Mouse (Mus musculus) CH12.LX (cell line): Measurements from ENCODE around the gene Stk10. TPM values are rescaled to one million over a fixed set of nuclear protein-coding genes. Genes with fewer than 3 reads are reported as not detected.
A peak's percentile ranks its signal among the peaks of the same experiment; 100 is the strongest.

Experiments used
- DNase-seq: peaks from one replicate; pipeline ENCODE4 v3.0.0-alpha.2; 2013; ENCODE audit errors: extremely low read depth
- H3K27ac ChIP-seq: 2 replicates; pipeline ENCODE4 v1.5.1; 2012; ENCODE audit warnings: low read depth, mild to moderate bottlenecking, control low read depth, moderate library complexity; ENCODE audit not compliant: insufficient read depth
- H3K27me3 ChIP-seq: replicated peaks from 2 replicates; pipeline ENCODE3; 2012; ENCODE audit warnings: inconsistent platforms
- H3K36me3 ChIP-seq, 2 experiments: replicated peaks in 1 of 2; 2 replicates each; pipeline versions ENCODE3 to v1.6.1; 2012; ENCODE audit warnings: inconsistent platforms in 1 of 2, low read length in 1 of 2, mild to moderate bottlenecking in 1 of 2, mixed read lengths in 1 of 2, moderate library complexity in 1 of 2; ENCODE audit not compliant: control insufficient read depth in 1 of 2, insufficient read depth in 1 of 2
- H3K4me1 ChIP-seq, 2 experiments: 2 replicates each; pipeline ENCODE4 v1.6.1; 2012; ENCODE audit warnings: inconsistent platforms in 1 of 2, moderate library complexity in 1 of 2; ENCODE audit not compliant: insufficient read depth in 2 of 2, control insufficient read depth in 1 of 2
- H3K4me2 ChIP-seq: 2 replicates; pipeline ENCODE4 v1.6.1; 2012; ENCODE audit warnings: low read depth, mild to moderate bottlenecking, control low read depth; ENCODE audit not compliant: poor library complexity, insufficient read depth, severe bottlenecking
- H3K4me3 ChIP-seq, 3 experiments: fragments of 150-350 bp in 1 of 3; sonication (generic) in 1 of 3; replicated peaks in 1 of 3; 2 replicates each; pipeline versions ENCODE3 to v1.5.1; 2011 to 2012; ENCODE audit warnings: low read depth in 2 of 3, low read length in 2 of 3, mild to moderate bottlenecking in 2 of 3, moderate library complexity in 2 of 3, control low read depth in 1 of 3, improper control_type of control experiment in 1 of 3, inconsistent platforms in 1 of 3, mixed read lengths in 1 of 3; ENCODE audit not compliant: poor library complexity in 1 of 3
- H3K79me2 ChIP-seq: replicated peaks from 2 replicates; pipeline ENCODE4 v1.6.1; 2012; ENCODE audit warnings: mild to moderate bottlenecking, moderate library complexity; ENCODE audit not compliant: control insufficient read depth, poor library complexity, insufficient read depth, severe bottlenecking; ENCODE audit errors: extremely low read depth
- H3K9ac ChIP-seq: 2 replicates; pipeline ENCODE4 v1.6.1; 2012; ENCODE audit warnings: low read depth, mild to moderate bottlenecking, control low read depth, moderate library complexity; ENCODE audit not compliant: insufficient read depth
- H3K9me3 ChIP-seq: replicated peaks from 2 replicates; pipeline ENCODE3; 2012; ENCODE audit warnings: low read length, inconsistent platforms, mixed read lengths
- BHLHE40 ChIP-seq: IDR thresholded peaks from 2 replicates; pipeline ENCODE4 v1.6.1; 2011; ENCODE audit warnings: mild to moderate bottlenecking, low read depth, low read length, improper control_type of control experiment
- CHD1 ChIP-seq: IDR thresholded peaks from 2 replicates; pipeline ENCODE4 v1.6.1; 2012; ENCODE audit warnings: low read depth, low read length, improper control_type of control experiment, inconsistent platforms
- CHD2 ChIP-seq: IDR thresholded peaks from 2 replicates; pipeline ENCODE4 v1.6.1; 2011; ENCODE audit warnings: low read length, improper control_type of control experiment
- CTCF ChIP-seq, 2 experiments: IDR thresholded peaks in 1 of 2; conservative IDR thresholded peaks in 1 of 2; 2 replicates each; pipeline ENCODE4 v1.5.1; 2011 to 2012; ENCODE audit warnings: low read depth in 2 of 2, low read length in 2 of 2, improper control_type of control experiment in 1 of 2, inconsistent platforms in 1 of 2, mild to moderate bottlenecking in 1 of 2, moderate library complexity in 1 of 2
- E2F4 ChIP-seq: IDR thresholded peaks from 2 replicates; pipeline ENCODE4 v1.6.1; 2011; ENCODE audit warnings: low read depth, low read length, improper control_type of control experiment; ENCODE audit not compliant: insufficient replicate concordance
- ELF1 ChIP-seq: IDR thresholded peaks from 2 replicates; pipeline ENCODE4 v1.6.1; 2014; ENCODE audit warnings: low read depth, mild to moderate bottlenecking, inconsistent platforms, low read length, improper control_type of control experiment
- EP300 ChIP-seq: IDR thresholded peaks from 2 replicates; pipeline ENCODE4 v1.6.1; 2011; ENCODE audit warnings: low read length, improper control_type of control experiment
- ETS1 ChIP-seq: conservative IDR thresholded peaks from 2 replicates; pipeline ENCODE4 v1.6.1; 2012; ENCODE audit warnings: low read depth, mild to moderate bottlenecking, inconsistent platforms, low read length, improper control_type of control experiment, moderate library complexity
- GABPA ChIP-seq: IDR thresholded peaks from 2 replicates; pipeline ENCODE4 v1.6.1; 2012; ENCODE audit warnings: low read depth, low read length, improper control_type of control experiment, inconsistent platforms; ENCODE audit not compliant: insufficient replicate concordance
- HCFC1 ChIP-seq: IDR thresholded peaks from 2 replicates; pipeline ENCODE4 v1.6.1; 2012; ENCODE audit warnings: low read depth, mild to moderate bottlenecking, inconsistent platforms, low read length, improper control_type of control experiment
- IRF4 ChIP-seq: IDR thresholded peaks from 2 replicates; pipeline ENCODE4 v1.6.1; 2014; ENCODE audit warnings: low read depth, mild to moderate bottlenecking, inconsistent platforms, low read length, improper control_type of control experiment
- JUN ChIP-seq: IDR thresholded peaks from 2 replicates; pipeline ENCODE4 v1.6.1; 2011; ENCODE audit warnings: low read depth, mild to moderate bottlenecking, low read length, improper control_type of control experiment, moderate library complexity; ENCODE audit not compliant: insufficient read depth
- JUND ChIP-seq: conservative IDR thresholded peaks from 2 replicates; pipeline ENCODE4 v1.6.1; 2011; ENCODE audit warnings: low read depth, low read length, improper control_type of control experiment
- KAT2A ChIP-seq: IDR thresholded peaks from 2 replicates; pipeline ENCODE4 v1.6.1; 2012; ENCODE audit warnings: low read length, improper control_type of control experiment, inconsistent platforms; ENCODE audit not compliant: insufficient replicate concordance
- MAFK ChIP-seq: IDR thresholded peaks from 2 replicates; pipeline ENCODE4 v1.6.1; 2011; ENCODE audit warnings: low read length, improper control_type of control experiment; ENCODE audit not compliant: insufficient replicate concordance
- MAX ChIP-seq: IDR thresholded peaks from 2 replicates; pipeline ENCODE4 v1.6.1; 2011; ENCODE audit warnings: low read length, improper control_type of control experiment
- MAZ ChIP-seq: IDR thresholded peaks from 2 replicates; pipeline ENCODE4 v1.6.1; 2012; ENCODE audit warnings: low read depth, mild to moderate bottlenecking, inconsistent platforms, low read length, improper control_type of control experiment, moderate library complexity
- MEF2A ChIP-seq: IDR thresholded peaks from 2 replicates; pipeline ENCODE4 v1.6.1; 2014; ENCODE audit warnings: low read depth, mild to moderate bottlenecking, inconsistent platforms, low read length, improper control_type of control experiment, borderline replicate concordance
- MXI1 ChIP-seq: IDR thresholded peaks from 2 replicates; pipeline ENCODE4 v1.6.1; 2011; ENCODE audit warnings: mild to moderate bottlenecking, low read depth, low read length, improper control_type of control experiment
- MYC ChIP-seq: IDR thresholded peaks from 2 replicates; pipeline ENCODE4 v1.6.1; 2011; ENCODE audit warnings: low read depth, mild to moderate bottlenecking, improper control_type of control experiment, low read length
- NELFE ChIP-seq: IDR thresholded peaks from 2 replicates; pipeline ENCODE4 v1.6.1; 2011; ENCODE audit warnings: low read depth, low read length, improper control_type of control experiment
- NRF1 ChIP-seq: IDR thresholded peaks from 2 replicates; pipeline ENCODE4 v1.6.1; 2014; ENCODE audit warnings: low read depth, mild to moderate bottlenecking, inconsistent platforms, low read length, improper control_type of control experiment, moderate library complexity
- PAX5 ChIP-seq: IDR thresholded peaks from 2 replicates; pipeline ENCODE4 v1.6.1; 2012; ENCODE audit warnings: low read length, inconsistent platforms, mixed read lengths
- POLR2A ChIP-seq: IDR thresholded peaks from 2 replicates; pipeline ENCODE4 v1.6.1; 2011; ENCODE audit warnings: low read depth, mild to moderate bottlenecking, improper control_type of control experiment, low read length
- POLR2AphosphoS2 ChIP-seq: IDR thresholded peaks from 2 replicates; pipeline ENCODE4 v1.6.1; 2011; ENCODE audit warnings: low read depth, low read length, improper control_type of control experiment
- RAD21 ChIP-seq: IDR thresholded peaks from 2 replicates; pipeline ENCODE4 v1.6.1; 2011; ENCODE audit warnings: low read depth, mild to moderate bottlenecking, low read length, improper control_type of control experiment, moderate library complexity
- RCOR1 ChIP-seq: conservative IDR thresholded peaks from 2 replicates; pipeline ENCODE4 v1.6.1; 2012; ENCODE audit warnings: low read depth, mild to moderate bottlenecking, inconsistent platforms, low read length, improper control_type of control experiment
- SIN3A ChIP-seq: IDR thresholded peaks from 2 replicates; pipeline ENCODE4 v1.6.1; 2012; ENCODE audit warnings: low read length, improper control_type of control experiment, inconsistent platforms
- SMC3 ChIP-seq: IDR thresholded peaks from 2 replicates; pipeline ENCODE4 v1.6.1; 2011; ENCODE audit warnings: low read depth, low read length, improper control_type of control experiment
- TBP ChIP-seq: conservative IDR thresholded peaks from 2 replicates; pipeline ENCODE4 v1.6.1; 2011; ENCODE audit warnings: low read depth, low read length, improper control_type of control experiment
- TCF12 ChIP-seq: IDR thresholded peaks from 2 replicates; pipeline ENCODE4 v1.6.1; 2014; ENCODE audit warnings: low read depth, mild to moderate bottlenecking, inconsistent platforms, low read length, improper control_type of control experiment
- UBTF ChIP-seq: IDR thresholded peaks from 2 replicates; pipeline ENCODE4 v1.6.1; 2012; ENCODE audit warnings: low read depth, mild to moderate bottlenecking, inconsistent platforms, low read length, improper control_type of control experiment, moderate library complexity
- USF1 ChIP-seq: IDR thresholded peaks from 2 replicates; pipeline ENCODE4 v1.6.1; 2014; ENCODE audit warnings: low read depth, mild to moderate bottlenecking, inconsistent platforms, low read length, improper control_type of control experiment
- USF2 ChIP-seq: conservative IDR thresholded peaks from 2 replicates; pipeline ENCODE4 v1.6.1; 2011; ENCODE audit warnings: low read depth, low read length, improper control_type of control experiment
- ZC3H11A ChIP-seq: IDR thresholded peaks from 2 replicates; pipeline ENCODE4 v1.6.1; 2012; ENCODE audit warnings: low read depth, mild to moderate bottlenecking, inconsistent platforms, low read length, improper control_type of control experiment
- ZKSCAN1 ChIP-seq: IDR thresholded peaks from 2 replicates; pipeline ENCODE4 v1.6.1; 2012; ENCODE audit warnings: low read depth, inconsistent platforms, low read length, improper control_type of control experiment, borderline replicate concordance
- ZMIZ1 ChIP-seq: IDR thresholded peaks from 2 replicates; pipeline ENCODE4 v1.6.1; 2012; ENCODE audit warnings: low read depth, mild to moderate bottlenecking, inconsistent platforms, low read length, improper control_type of control experiment
- ZNF384 ChIP-seq: IDR thresholded peaks from 2 replicates; pipeline ENCODE4 v1.6.1; 2012; ENCODE audit warnings: low read depth, low read length, improper control_type of control experiment, inconsistent platforms
- dilution Hi-C: fragments of 300-500 bp; cut with MboI; formaldehyde crosslinking; loops from 2 replicates; pipeline ENCODE4 v1.14.3; 2020; ENCODE audit warnings: low sequenced_read_pairs; ENCODE audit not compliant: extremely low pct_unique_long_range_greater_than_20kb, extremely low pct_ligation_motif_present
- in situ Hi-C: fragments of 300-500 bp; cut with MboI; formaldehyde crosslinking; loops from 3 replicates; pipeline ENCODE4 v1.14.3; 2019; ENCODE audit warnings: low sequenced_read_pairs, low pct_ligation_motif_present, low pct_unique_long_range_greater_than_20kb, mixed read lengths
- polyA plus RNA-seq: library from polyadenylated mRNA; unstranded; fragments of >175 nt; gene quantifications from 2 replicates; pipeline ENCODE4 v1.2.1, GENCODE M21; 2012; ENCODE audit warnings: low read depth; ENCODE audit not compliant: insufficient read length
- total RNA-seq, 2 experiments: library from RNA; depleted of rRNA; stranded (reverse); fragments of 300-350 nt in 1 of 2; fragments of >200 nt in 1 of 2; gene quantifications; 2 replicates each; pipeline ENCODE4 v1.2.3; 2012 to 2014

Stk10 gene
- total and polyA plus RNA-seq, 3 experiments, result 20.0 to 40.3 (median 23.2) TPM

DNA sequence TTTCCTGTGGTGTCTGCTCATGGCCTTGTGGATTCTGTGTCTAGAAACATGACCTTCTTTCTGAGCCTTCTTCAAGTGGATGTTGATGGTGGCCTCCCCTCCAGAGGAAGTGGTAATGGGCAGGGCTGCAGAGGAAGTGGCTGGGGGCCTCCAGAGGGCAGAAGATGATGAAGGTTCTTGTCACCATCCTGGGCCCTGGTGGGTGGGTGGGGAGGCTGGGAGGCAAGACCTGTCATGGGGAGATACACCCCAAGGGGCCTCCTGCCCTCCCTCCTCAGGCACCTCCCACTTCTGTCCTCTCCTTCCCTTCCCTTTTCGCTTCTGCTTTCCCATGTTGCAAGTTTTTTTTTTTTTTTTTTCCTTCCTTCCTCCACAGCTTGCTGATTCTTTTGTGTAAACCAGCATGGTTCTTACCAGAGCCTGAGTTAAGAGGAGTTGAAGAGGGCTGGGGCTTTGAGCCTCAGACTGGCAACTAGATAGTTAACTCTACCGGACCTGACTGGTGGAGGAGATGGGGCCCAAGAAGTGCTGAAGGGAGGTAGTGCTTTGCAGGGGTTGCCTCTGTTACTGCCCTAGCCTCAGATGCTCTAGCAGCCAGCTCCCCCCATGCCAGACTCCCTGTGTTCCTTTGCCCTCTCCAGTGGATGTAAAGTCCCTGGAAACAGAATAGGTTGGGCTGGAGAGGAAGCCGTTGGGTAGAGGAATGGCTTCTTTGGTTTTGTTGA is 9.7 kb downstream of the Stk10 start:
- Histone ChIP-seq H3K36me3 (peaks cover 0 to 56% of the 10 kb centered on the region in 2 experiments), H3K9ac (peak overlapping the region; percentile 76), H3K4me1 (peaks cover 37 to 98% of the 10 kb centered on the region in 2 experiments), H3K9me3 (no peaks in the 10 kb centered on the region), H3K4me2 (peak overlapping the region; percentile 76), H3K27ac (peak overlapping the region; percentile 92), H3K79me2 (no peaks in the 10 kb centered on the region), H3K27me3 (no peaks in the 10 kb centered on the region), H3K4me3 (peak overlapping the region in 2 of 3 experiments; percentile 26 to 34)
- dilution Hi-C loops (no loop called here), in situ Hi-C loops (no loop called here)
- peak; percentile 96 for DNase-seq
- TF ChIP-seq POLR2AphosphoS2 (peak; percentile 61; the same call in 1 of the 2 replicates), MAFK (no peak), NELFE (peak; percentile 62; the same call in 1 of the 2 replicates), EP300 (peak; percentile 82; the same call in 1 of the 2 replicates), JUN (no peak), ZNF384 (peak; percentile 97), BHLHE40 (peak; percentile 61), TCF12 (peak; percentile 58; the same call in 1 of the 2 replicates), ETS1 (peak; percentile 83), SMC3 (peak; percentile 49), PAX5 (no peak), CHD1 (no peak), NRF1 (peak; percentile 8; the same call in 1 of the 2 replicates), USF1 (no peak), CHD2 (peak; percentile 49; the same call in 1 of the 2 replicates), ELF1 (peak; percentile 62), TBP (no peak), KAT2A (no peak), GABPA (no peak), E2F4 (no peak), ZKSCAN1 (no peak), MAX (peak; percentile 62; the same call in 1 of the 2 replicates), SIN3A (peak; percentile 79), RAD21 (peak; percentile 31), IRF4 (peak; percentile 89), UBTF (0 out of 2 replicates have a peak, but pooled peaks have one; percentile 55), USF2 (no peak), ZC3H11A (no peak), JUND (peak; percentile 31; the same call in 1 of the 2 replicates), CTCF (conservative IDR thresholded peaks at IDR 0.05 in 1 of 2, IDR thresholded peaks at IDR 0.05 in 1 of 2; ENCODE audit: low read depth in 2 of 2, low read length in 2 of 2) (peak in 1 of 2 experiments; percentile 45; a peak in 2 of 4 replicates), MEF2A (0 out of 2 replicates have a peak, but pooled peaks have one; percentile 68), POLR2A (no peak), ZMIZ1 (peak; percentile 56; the same call in 1 of the 2 replicates), RCOR1 (peak; percentile 77), HCFC1 (peak; percentile 60; the same call in 1 of the 2 replicates), MYC (0 out of 2 replicates have a peak, but pooled peaks have one; percentile 27), MXI1 (0 out of 2 replicates have a peak, but pooled peaks have one; percentile 64), MAZ (peak; percentile 93)
